Mouse (Mus musculus): ENCODE data around the gene Oaz2. TPM values are rescaled to one million over a fixed set of nuclear protein-coding genes. Genes with fewer than 3 reads are reported as not detected.

The Oaz2 gene
- polyA plus RNA-seq, 1 experiment from 2014 or later: 261 TPM

DNA sequence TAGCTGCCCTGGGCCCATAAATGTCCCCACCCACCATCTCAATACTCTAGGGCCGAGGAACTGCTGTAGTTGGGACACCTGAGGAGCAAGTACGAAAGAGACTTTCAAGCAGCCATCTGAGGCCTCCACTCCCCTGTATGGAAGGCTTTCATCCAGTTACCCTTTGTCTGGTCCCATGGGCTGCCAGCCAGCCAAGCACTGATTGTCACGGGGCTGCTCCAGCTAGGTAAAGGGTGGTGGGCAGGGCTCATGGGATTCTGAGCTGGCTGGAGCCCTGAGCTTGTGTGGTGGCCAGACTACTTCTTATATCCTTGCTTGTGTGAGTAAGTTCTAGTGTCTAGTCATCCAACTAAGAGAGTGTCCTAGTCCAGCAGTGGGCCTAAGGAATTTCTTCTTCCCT is 10.6 kb upstream of the Oaz2 start:
- ATAC-seq (ENCODE audit: insufficient number of reproducible peaks, low FRiP score, low TSS enrichment, low read depth): no peak
- no peaks in the 10 kb centered on the region for H3K9me3 ChIP-seq (ENCODE audit: control insufficient read depth, low read length)
- H3K27me3 ChIP-seq (ENCODE audit: control insufficient read depth, insufficient read depth, low read length): no peaks in the 10 kb centered on the region
- H3K4me3 ChIP-seq (ENCODE audit: low read depth, low read length): no peak overlapping the region
- WGBS: 87% methylated on average over 3 of the region's 3 CpGs
- no peaks in the 10 kb centered on the region for H3K4me1 ChIP-seq (ENCODE audit: control insufficient read depth, insufficient read depth, low read length)
- H3K36me3 ChIP-seq (ENCODE audit: control insufficient read depth, insufficient read depth, low read length): no peaks in the 10 kb centered on the region
- no peak overlapping the region for H3K9ac ChIP-seq (ENCODE audit: low read length)
- H3K4me2 ChIP-seq (ENCODE audit: low read depth, severe bottlenecking): no peak overlapping the region
- H3K27ac ChIP-seq (replicated peaks; ENCODE audit: low read depth, low read length): no peak overlapping the region
- DNase-seq (ENCODE audit: low spot score): no peak

DNA sequence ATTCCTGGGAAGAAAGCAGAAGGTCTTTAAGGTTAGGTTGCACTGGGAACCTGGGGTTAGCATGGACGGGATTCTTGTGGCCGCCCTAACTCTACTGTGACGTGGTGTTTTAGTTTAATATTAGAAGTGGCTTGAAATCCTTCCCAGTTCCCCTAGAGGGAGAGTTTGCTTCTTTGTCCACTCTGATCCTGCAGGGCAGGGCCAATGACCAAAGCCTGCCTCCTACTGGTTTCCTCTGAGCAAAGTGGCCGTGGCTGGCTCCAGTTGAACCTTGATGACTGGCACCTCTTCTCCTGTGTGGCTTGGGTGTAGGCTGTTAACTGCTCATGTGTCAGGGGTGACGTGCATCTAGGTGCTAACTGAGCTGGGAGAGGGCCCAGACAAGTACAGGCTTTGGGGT is 6.8 kb upstream of the Oaz2 start:
- WGBS: 70% methylated on average over 5 of the region's 5 CpGs
- Histone ChIP-seq H3K4me2 (ENCODE audit: low read depth, severe bottlenecking) (no peak overlapping the region), H3K9me3 (ENCODE audit: control insufficient read depth, low read length) (no peaks in the 10 kb centered on the region), H3K27me3 (ENCODE audit: control insufficient read depth, insufficient read depth, low read length) (no peaks in the 10 kb centered on the region), H3K4me3 (ENCODE audit: low read depth, low read length) (no peak overlapping the region), H3K27ac (replicated peaks; ENCODE audit: low read depth, low read length) (no peak overlapping the region), H3K36me3 (ENCODE audit: control insufficient read depth, insufficient read depth, low read length) (no peaks in the 10 kb centered on the region), H3K4me1 (ENCODE audit: control insufficient read depth, insufficient read depth, low read length) (no peaks in the 10 kb centered on the region), H3K9ac (ENCODE audit: low read length) (no peak overlapping the region)
- no peak for DNase-seq (ENCODE audit: low spot score)
- no peak for ATAC-seq (ENCODE audit: insufficient number of reproducible peaks, low FRiP score, low TSS enrichment, low read depth)

- no peak overlapping the region for H3K27ac ChIP-seq (replicated peaks; ENCODE audit: low read depth, low read length)
- H3K4me1 ChIP-seq (ENCODE audit: control insufficient read depth, insufficient read depth, low read length): no peaks in the 10 kb centered on the region
- H3K36me3 ChIP-seq (ENCODE audit: control insufficient read depth, insufficient read depth, low read length): no peaks in the 10 kb centered on the region
- no peaks in the 10 kb centered on the region for H3K9me3 ChIP-seq (ENCODE audit: control insufficient read depth, low read length)
- DNase-seq (ENCODE audit: low spot score): no peak
- no peak overlapping the region for H3K4me2 ChIP-seq (ENCODE audit: low read depth, severe bottlenecking)
- WGBS: 82% methylated on average over 1 of the region's 1 CpGs
- no peak overlapping the region for H3K4me3 ChIP-seq (ENCODE audit: low read depth, low read length)
- no peak overlapping the region for H3K9ac ChIP-seq (ENCODE audit: low read length)
- no peaks in the 10 kb centered on the region for H3K27me3 ChIP-seq (ENCODE audit: control insufficient read depth, insufficient read depth, low read length)
- no peak for ATAC-seq (ENCODE audit: insufficient number of reproducible peaks, low FRiP score, low TSS enrichment, low read depth)
Observed at GRCm38 (mm10) chr9:65661493-65661892, 6.3 kb upstream of the Oaz2 start.

DNA sequence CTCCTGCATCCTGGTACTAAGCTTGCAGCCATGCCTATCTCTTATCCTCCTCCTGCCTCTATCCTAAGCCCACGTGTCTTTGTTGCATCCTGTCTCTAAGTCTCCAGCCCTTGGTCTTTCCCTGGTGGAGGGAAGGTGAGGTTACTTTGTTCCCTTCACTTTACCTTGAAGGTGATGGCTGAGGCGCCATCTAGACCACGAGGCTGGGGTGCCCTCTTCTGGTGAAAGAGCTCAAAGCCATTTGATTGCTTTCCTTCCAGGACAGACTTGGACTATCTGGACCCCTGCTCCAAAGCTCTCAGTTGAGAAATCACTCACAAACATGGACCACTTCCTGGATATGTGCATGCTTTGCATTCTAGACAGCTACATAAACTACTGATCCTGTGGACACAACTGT is 3.6 kb upstream of the Oaz2 start:
- H3K27ac ChIP-seq (replicated peaks; ENCODE audit: low read depth, low read length): no peak overlapping the region
- WGBS: 2% methylated on average over 3 of the region's 3 CpGs
- H3K4me3 ChIP-seq (ENCODE audit: low read depth, low read length): no peak overlapping the region
- no peaks in the 10 kb centered on the region for H3K4me1 ChIP-seq (ENCODE audit: control insufficient read depth, insufficient read depth, low read length)
- ATAC-seq (ENCODE audit: insufficient number of reproducible peaks, low FRiP score, low TSS enrichment, low read depth): 0 out of 2 replicates have a peak, but pooled peaks have one; percentile 26
- no peak overlapping the region for H3K9ac ChIP-seq (ENCODE audit: low read length)
- no peaks in the 10 kb centered on the region for H3K36me3 ChIP-seq (ENCODE audit: control insufficient read depth, insufficient read depth, low read length)
- no peaks in the 10 kb centered on the region for H3K27me3 ChIP-seq (ENCODE audit: control insufficient read depth, insufficient read depth, low read length)
- DNase-seq (ENCODE audit: low spot score): peak; percentile 82
- no peaks in the 10 kb centered on the region for H3K9me3 ChIP-seq (ENCODE audit: control insufficient read depth, low read length)
- H3K4me2 ChIP-seq (ENCODE audit: low read depth, severe bottlenecking): no peak overlapping the region

DNA sequence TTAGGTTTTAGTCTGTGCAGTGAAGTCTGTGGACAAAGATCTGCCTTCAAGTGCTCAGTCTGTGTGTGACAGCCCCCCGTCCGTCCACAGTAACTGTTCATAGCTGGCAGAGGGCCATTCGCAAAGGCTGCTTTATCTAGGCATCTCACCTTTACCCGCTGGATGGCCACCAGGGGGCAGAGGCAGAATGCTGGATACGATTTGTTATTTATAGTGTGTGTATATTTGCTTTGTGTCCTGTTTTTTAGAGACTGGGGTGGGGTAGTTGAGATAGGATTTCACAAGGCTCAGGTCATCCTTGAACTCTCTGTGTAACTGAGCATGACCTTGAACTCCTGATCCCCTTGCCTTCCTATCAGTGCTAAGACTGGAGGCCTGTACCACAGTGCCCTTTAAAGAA is 1.8 kb upstream of the Oaz2 start:
- Histone ChIP-seq H3K27me3 (ENCODE audit: control insufficient read depth, insufficient read depth, low read length) (no peaks in the 10 kb centered on the region), H3K9ac (ENCODE audit: low read length) (no peak overlapping the region), H3K27ac (replicated peaks; ENCODE audit: low read depth, low read length) (no peak overlapping the region), H3K4me1 (ENCODE audit: control insufficient read depth, insufficient read depth, low read length) (no peaks in the 10 kb centered on the region), H3K9me3 (ENCODE audit: control insufficient read depth, low read length) (no peaks in the 10 kb centered on the region), H3K4me3 (ENCODE audit: low read depth, low read length) (no peak overlapping the region), H3K36me3 (ENCODE audit: control insufficient read depth, insufficient read depth, low read length) (no peaks in the 10 kb centered on the region), H3K4me2 (ENCODE audit: low read depth, severe bottlenecking) (no peak overlapping the region)
- no peak for ATAC-seq (ENCODE audit: insufficient number of reproducible peaks, low FRiP score, low TSS enrichment, low read depth)
- peak; percentile 79 for DNase-seq (ENCODE audit: low spot score)
- WGBS: 34% methylated on average over 5 of the region's 5 CpGs

DNA sequence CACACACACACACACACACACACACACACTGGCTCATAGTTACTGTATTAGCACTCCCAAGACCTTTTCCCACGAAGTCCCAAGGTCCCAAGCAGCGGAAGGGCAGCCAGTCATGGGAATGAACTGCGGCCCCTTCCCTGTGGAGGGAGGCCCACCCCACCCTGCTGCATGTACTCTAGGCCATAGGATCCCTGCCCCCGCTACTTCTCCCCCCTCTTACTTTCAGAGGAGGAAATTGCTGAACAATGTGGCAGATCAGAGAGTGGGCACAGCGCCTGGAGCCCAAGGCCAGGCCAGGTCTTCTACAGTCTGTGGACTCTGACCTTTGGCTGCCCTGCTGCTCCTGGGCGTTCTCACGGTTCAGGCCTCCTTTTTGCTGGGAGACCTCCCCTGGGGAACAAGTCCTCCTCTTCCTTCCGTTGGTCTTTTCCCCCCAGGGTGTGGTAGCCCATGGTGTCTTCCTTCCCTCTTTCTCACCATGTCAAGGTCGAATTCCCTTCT is 3.7 kb downstream of the Oaz2 start:
- H3K4me2 ChIP-seq (ENCODE audit: low read depth, severe bottlenecking): no peak overlapping the region
- no peak overlapping the region for H3K4me3 ChIP-seq (ENCODE audit: low read depth, low read length)
- H3K9me3 ChIP-seq (ENCODE audit: control insufficient read depth, low read length): no peaks in the 10 kb centered on the region
- no peak for ATAC-seq (ENCODE audit: insufficient number of reproducible peaks, low FRiP score, low TSS enrichment, low read depth)
- H3K27me3 ChIP-seq (ENCODE audit: control insufficient read depth, insufficient read depth, low read length): no peaks in the 10 kb centered on the region
- H3K4me1 ChIP-seq (ENCODE audit: control insufficient read depth, insufficient read depth, low read length): 0 out of 2 replicates have a peak, but pooled peaks cover 2% of the 10 kb centered on the region
- H3K36me3 ChIP-seq (ENCODE audit: control insufficient read depth, insufficient read depth, low read length): no peaks in the 10 kb centered on the region
- DNase-seq (ENCODE audit: low spot score): no peak
- no peak overlapping the region for H3K27ac ChIP-seq (replicated peaks; ENCODE audit: low read depth, low read length)
- WGBS: 57% methylated on average over 9 of the region's 9 CpGs
- H3K9ac ChIP-seq (ENCODE audit: low read length): no peak overlapping the region

- DNase-seq (ENCODE audit: low spot score): no peak
- peaks cover 9% of the 10 kb centered on the region; the same call in 1 of the 2 replicates for H3K4me1 ChIP-seq (ENCODE audit: control insufficient read depth, insufficient read depth, low read length)
- H3K27ac ChIP-seq (replicated peaks; ENCODE audit: low read depth, low read length): no peak overlapping the region
- no peak overlapping the region for H3K4me2 ChIP-seq (ENCODE audit: low read depth, severe bottlenecking)
- H3K9ac ChIP-seq (ENCODE audit: low read length): no peak overlapping the region
- whole genome bisulfite sequencing: 84% methylated on average over 11 of the region's 11 CpGs
- ATAC-seq (ENCODE audit: insufficient number of reproducible peaks, low FRiP score, low TSS enrichment, low read depth): no peak
- H3K36me3 ChIP-seq (ENCODE audit: control insufficient read depth, insufficient read depth, low read length): no peaks in the 10 kb centered on the region
- no peak overlapping the region for H3K4me3 ChIP-seq (ENCODE audit: low read depth, low read length)
- no peaks in the 10 kb centered on the region for H3K9me3 ChIP-seq (ENCODE audit: control insufficient read depth, low read length)
- H3K27me3 ChIP-seq (ENCODE audit: control insufficient read depth, insufficient read depth, low read length): no peaks in the 10 kb centered on the region
Observed at GRCm38 (mm10) chr9:65672996-65673395, 5.2 kb downstream of the Oaz2 start.

- H3K4me1 ChIP-seq (ENCODE audit: control insufficient read depth, insufficient read depth, low read length): peaks cover 34% of the 10 kb centered on the region
- H3K4me2 ChIP-seq (ENCODE audit: low read depth, severe bottlenecking): peak overlapping the region; percentile 93
- H3K36me3 ChIP-seq (ENCODE audit: control insufficient read depth, insufficient read depth, low read length): no peaks in the 10 kb centered on the region
- no peak overlapping the region for H3K27ac ChIP-seq (replicated peaks; ENCODE audit: low read depth, low read length)
- H3K9me3 ChIP-seq (ENCODE audit: control insufficient read depth, low read length): no peaks in the 10 kb centered on the region
- peak overlapping the region; percentile 78 for H3K4me3 ChIP-seq (ENCODE audit: low read depth, low read length)
- ATAC-seq (ENCODE audit: insufficient number of reproducible peaks, low FRiP score, low TSS enrichment, low read depth) (peak; percentile 40), DNase-seq (ENCODE audit: low spot score) (no peak)
- 58% methylated on average over 8 of the region's 8 CpGs for WGBS
- H3K9ac ChIP-seq (ENCODE audit: low read length): peak overlapping the region; percentile 56; the same call in 1 of the 2 replicates
- H3K27me3 ChIP-seq (ENCODE audit: control insufficient read depth, insufficient read depth, low read length): no peaks in the 10 kb centered on the region
Observed at GRCm38 (mm10) chr9:65675461-65676357, 7.9 kb downstream of the Oaz2 start.
